Mouse (Mus musculus): Measurements from ENCODE around the gene Drosha. TPM values are rescaled to one million over a fixed set of nuclear protein-coding genes. Genes with fewer than 3 reads are reported as not detected.
"Not testable (repeated sequence)": the region's sequence is repeated elsewhere in the genome, so short reads cannot be mapped to it uniquely, and the experiment has no call there.

The Drosha gene
- polyA plus RNA-seq (2015; fragmentation: Nextera tagmentation; extraction: Ambion mirVana) = 28.1 and 31.8 TPM in 2 replicates

GRCm38 (mm10) chr15:12824197-12824952, at the start of gene Drosha, which contains the start of gene 6030458C11Rik:
Drosha (plus strand) TSS chr15:12824815.
6030458C11Rik (minus strand) TSS chr15:12824649.
- H3K27ac ChIP-seq = peak within 1 kb of the TSS; percentile 63
- peak within 1 kb of the TSS; percentile 70 for H3K4me3 ChIP-seq (replicated peaks)
- H3K27me3 ChIP-seq (replicated peaks) = no peaks in the 10 kb centered on the region
- peaks cover 15% of the 10 kb centered on the region for H3K4me1 ChIP-seq
- H3K9ac ChIP-seq = peak within 1 kb of the TSS; percentile 73
- under 1% methylated on average over 67 of the region's 67 CpGs for WGBS
- ATAC-seq (ENCODE audit: insufficient read depth, low FRiP score, low read depth) = peak; percentile 100
- no peaks in the 10 kb centered on the region for H3K9me3 ChIP-seq
- H3K4me2 ChIP-seq = peak within 1 kb of the TSS; percentile 73
- peaks cover 25% of the 10 kb centered on the region; the same call in 1 of the 2 replicates for H3K36me3 ChIP-seq

GRCm38 (mm10) chr15:12781296-12781695, 43.3 kb upstream of the Drosha start:
- Histone ChIP-seq H3K4me2 (no peak overlapping the region), H3K4me3 (replicated peaks) (no peak overlapping the region), H3K27ac (no peak overlapping the region), H3K9me3 (no peaks in the 10 kb centered on the region), H3K9ac (no peak overlapping the region), H3K4me1 (no peaks in the 10 kb centered on the region), H3K27me3 (replicated peaks) (no peaks in the 10 kb centered on the region), H3K36me3 (no peaks in the 10 kb centered on the region)
- 70% methylated on average over 6 of the region's 6 CpGs for WGBS
- no peak for ATAC-seq (ENCODE audit: insufficient read depth, low FRiP score, low read depth)

GRCm38 (mm10) chr15:12781729-12782326, 42.8 kb upstream of the Drosha start:
- WGBS = 53% methylated on average over 12 of the region's 16 CpGs
- no peak overlapping the region for H3K9ac ChIP-seq
- H3K4me1 ChIP-seq = no peaks in the 10 kb centered on the region
- H3K27ac ChIP-seq = no peak overlapping the region
- H3K27me3 ChIP-seq (replicated peaks) = no peaks in the 10 kb centered on the region
- H3K36me3 ChIP-seq = no peaks in the 10 kb centered on the region
- ATAC-seq (ENCODE audit: insufficient read depth, low FRiP score, low read depth) = no peak
- no peak overlapping the region for H3K4me3 ChIP-seq (replicated peaks)
- H3K9me3 ChIP-seq = no peaks in the 10 kb centered on the region
- H3K4me2 ChIP-seq = no peak overlapping the region

- ATAC-seq (ENCODE audit: insufficient read depth, low FRiP score, low read depth) = no peak
- no peak overlapping the region for H3K4me3 ChIP-seq (replicated peaks)
- no peaks in the 10 kb centered on the region for H3K27me3 ChIP-seq (replicated peaks)
- H3K4me1 ChIP-seq = peaks cover 5% of the 10 kb centered on the region; the same call in 1 of the 2 replicates
- H3K36me3 ChIP-seq = no peaks in the 10 kb centered on the region
- H3K9me3 ChIP-seq = no peaks in the 10 kb centered on the region
- no peak overlapping the region for H3K4me2 ChIP-seq
- H3K27ac ChIP-seq = no peak overlapping the region
- WGBS = 76% methylated on average over 5 of the region's 5 CpGs
- no peak overlapping the region for H3K9ac ChIP-seq
These were observed 36.1 kb upstream of the Drosha start for GRCm38 (mm10) chr15:12788536-12788935.

- H3K9me3 ChIP-seq = no peaks in the 10 kb centered on the region
- no peaks in the 10 kb centered on the region for H3K27me3 ChIP-seq (replicated peaks)
- H3K4me2 ChIP-seq = peak overlapping the region; percentile 31; the same call in 1 of the 2 replicates
- no peaks in the 10 kb centered on the region for H3K36me3 ChIP-seq
- peak overlapping the region; percentile 6 for H3K27ac ChIP-seq
- peak; percentile 89 for ATAC-seq (ENCODE audit: insufficient read depth, low FRiP score, low read depth)
- 15% methylated on average over 10 of the region's 10 CpGs for WGBS
- peaks cover 5% of the 10 kb centered on the region; the same call in 1 of the 2 replicates for H3K4me1 ChIP-seq
- H3K9ac ChIP-seq = no peak overlapping the region
- H3K4me3 ChIP-seq (replicated peaks) = no peak overlapping the region
These were observed 35.2 kb upstream of the Drosha start for GRCm38 (mm10) chr15:12789406-12789867.

- peaks cover 4% of the 10 kb centered on the region; the same call in 1 of the 2 replicates for H3K4me1 ChIP-seq
- H3K36me3 ChIP-seq = no peaks in the 10 kb centered on the region
- no peak overlapping the region for H3K4me3 ChIP-seq (replicated peaks)
- no peak overlapping the region for H3K4me2 ChIP-seq
- no peak overlapping the region for H3K9ac ChIP-seq
- H3K27me3 ChIP-seq (replicated peaks) = no peaks in the 10 kb centered on the region
- no peaks in the 10 kb centered on the region for H3K9me3 ChIP-seq
- no peak overlapping the region for H3K27ac ChIP-seq
- ATAC-seq (ENCODE audit: insufficient read depth, low FRiP score, low read depth) = no peak
- 69% methylated on average over 6 of the region's 6 CpGs for WGBS
These were observed 30.3 kb upstream of the Drosha start for GRCm38 (mm10) chr15:12794311-12794710.

- H3K4me1 ChIP-seq = no peaks in the 10 kb centered on the region
- H3K4me3 ChIP-seq (replicated peaks) = no peak overlapping the region
- H3K9ac ChIP-seq = no peak overlapping the region
- H3K4me2 ChIP-seq = no peak overlapping the region
- H3K36me3 ChIP-seq = no peaks in the 10 kb centered on the region
- no peaks in the 10 kb centered on the region for H3K9me3 ChIP-seq
- WGBS = 1% methylated on average over 2 of the region's 2 CpGs
- H3K27me3 ChIP-seq (replicated peaks) = no peaks in the 10 kb centered on the region
- no peak overlapping the region for H3K27ac ChIP-seq
- no peak for ATAC-seq (ENCODE audit: insufficient read depth, low FRiP score, low read depth)
These were observed 29.1 kb upstream of the Drosha start for GRCm38 (mm10) chr15:12795457-12795894.

- Histone ChIP-seq H3K27me3 (replicated peaks) (no peaks in the 10 kb centered on the region), H3K9me3 (no peaks in the 10 kb centered on the region), H3K9ac (no peak overlapping the region), H3K4me3 (replicated peaks) (no peak overlapping the region), H3K4me2 (no peak overlapping the region), H3K4me1 (no peaks in the 10 kb centered on the region), H3K27ac (no peak overlapping the region), H3K36me3 (no peaks in the 10 kb centered on the region)
- ATAC-seq (ENCODE audit: insufficient read depth, low FRiP score, low read depth) = no peak
- 50% methylated on average over 13 of the region's 13 CpGs for WGBS
These were observed 28.6 kb upstream of the Drosha start for GRCm38 (mm10) chr15:12795909-12796470.

GRCm38 (mm10) chr15:12798043-12798442, 26.6 kb upstream of the Drosha start:
- no peaks in the 10 kb centered on the region for H3K4me1 ChIP-seq
- H3K27ac ChIP-seq = no peak overlapping the region
- no peak overlapping the region for H3K4me3 ChIP-seq (replicated peaks)
- ATAC-seq (ENCODE audit: insufficient read depth, low FRiP score, low read depth) = no peak
- no peaks in the 10 kb centered on the region for H3K27me3 ChIP-seq (replicated peaks)
- WGBS = 66% methylated on average over 6 of the region's 6 CpGs
- no peaks in the 10 kb centered on the region for H3K9me3 ChIP-seq
- H3K9ac ChIP-seq = no peak overlapping the region
- no peaks in the 10 kb centered on the region for H3K36me3 ChIP-seq
- no peak overlapping the region for H3K4me2 ChIP-seq

GRCm38 (mm10) chr15:12800405-12801141, 24.0 kb upstream of the Drosha start:
- H3K4me3 ChIP-seq (replicated peaks) = no peak overlapping the region
- H3K4me2 ChIP-seq = no peak overlapping the region
- no peak overlapping the region for H3K9ac ChIP-seq
- H3K36me3 ChIP-seq = no peaks in the 10 kb centered on the region
- no peaks in the 10 kb centered on the region for H3K9me3 ChIP-seq
- WGBS = 43% methylated on average over 15 of the region's 15 CpGs
- no peaks in the 10 kb centered on the region for H3K4me1 ChIP-seq
- H3K27ac ChIP-seq = no peak overlapping the region
- no peaks in the 10 kb centered on the region for H3K27me3 ChIP-seq (replicated peaks)
- no peak for ATAC-seq (ENCODE audit: insufficient read depth, low FRiP score, low read depth)

GRCm38 (mm10) chr15:12801142-12801506, 23.5 kb upstream of the Drosha start:
- not testable (repeated sequence) for ATAC-seq (ENCODE audit: insufficient read depth, low FRiP score, low read depth); H3K4me1 ChIP-seq; H3K4me3 ChIP-seq (replicated peaks)

More at GRCm38 (mm10) chr15:12801142-12801506, 23.5 kb upstream of the Drosha start:
- H3K4me2 ChIP-seq; H3K9me3 ChIP-seq; H3K27me3 ChIP-seq (replicated peaks); H3K27ac ChIP-seq; H3K36me3 ChIP-seq; H3K9ac ChIP-seq: not testable (repeated sequence)
- WGBS = 78% methylated on average over 2 of the region's 2 CpGs

Data from stomach, embryonic 15.5 days (tissue).